Mouse (Mus musculus) monocyte, adult 2 months (primary cell): ENCODE data around the gene Acta2.

Experiments used
- DNase-seq, 2 experiments: peaks; one replicate each; pipeline ENCODE4 v3.0.0; 2022; ENCODE audit warnings: low spot score in 2 of 2, low read depth in 1 of 2

The Acta2 gene

DNA sequence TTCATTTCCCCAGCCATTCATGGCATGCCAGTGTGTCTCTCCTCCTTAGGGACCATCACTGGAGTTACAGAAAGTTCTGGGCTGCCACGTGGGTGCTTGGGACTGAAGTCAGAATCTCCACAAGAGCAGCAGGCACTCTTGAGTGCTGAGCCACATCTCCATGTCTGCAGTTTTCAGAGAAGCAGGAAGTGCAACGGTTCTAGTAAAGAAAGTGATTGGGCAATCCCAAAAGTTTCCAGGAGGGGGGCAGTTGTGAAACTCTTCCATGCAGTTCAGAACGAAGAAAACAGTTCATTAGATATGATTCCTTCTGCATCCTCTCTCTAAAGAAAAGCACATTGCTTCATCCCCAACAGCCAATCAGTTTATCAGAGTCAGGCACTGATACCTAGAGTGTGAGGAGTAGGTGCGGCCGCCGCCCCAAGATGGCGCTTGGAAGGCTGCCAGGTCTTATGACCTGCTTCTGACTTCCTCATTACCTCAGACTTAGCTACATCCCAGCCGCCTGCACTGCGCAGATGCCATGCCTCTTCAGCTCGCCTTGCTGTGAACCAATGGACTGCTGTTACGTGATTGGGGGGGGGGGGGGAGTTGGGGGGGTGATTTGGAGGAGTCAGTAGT lies 14.8 kb upstream of the Acta2 start:
- DNase-seq = peak; percentile 73 to 85

DNA sequence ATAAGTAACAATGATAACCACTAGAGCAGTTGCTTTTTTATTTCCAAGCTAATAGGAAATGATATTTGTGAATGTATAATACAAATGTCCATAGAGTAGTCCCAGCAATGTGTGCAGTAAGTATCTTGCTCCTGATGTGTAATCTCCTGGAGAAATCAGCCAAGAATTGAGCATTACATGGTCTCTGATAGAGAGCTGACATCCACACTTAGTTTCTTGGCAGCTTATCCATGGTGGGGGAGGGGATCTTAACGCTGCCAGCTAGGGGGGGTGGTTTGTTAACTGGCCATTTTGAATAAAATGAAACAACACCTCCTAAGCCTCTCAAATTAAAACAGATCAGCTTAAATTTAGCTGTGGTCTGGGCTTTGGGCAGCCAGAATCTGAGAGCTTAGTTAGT lies 13.6 kb upstream of the Acta2 start:
- no peak for DNase-seq

DNA sequence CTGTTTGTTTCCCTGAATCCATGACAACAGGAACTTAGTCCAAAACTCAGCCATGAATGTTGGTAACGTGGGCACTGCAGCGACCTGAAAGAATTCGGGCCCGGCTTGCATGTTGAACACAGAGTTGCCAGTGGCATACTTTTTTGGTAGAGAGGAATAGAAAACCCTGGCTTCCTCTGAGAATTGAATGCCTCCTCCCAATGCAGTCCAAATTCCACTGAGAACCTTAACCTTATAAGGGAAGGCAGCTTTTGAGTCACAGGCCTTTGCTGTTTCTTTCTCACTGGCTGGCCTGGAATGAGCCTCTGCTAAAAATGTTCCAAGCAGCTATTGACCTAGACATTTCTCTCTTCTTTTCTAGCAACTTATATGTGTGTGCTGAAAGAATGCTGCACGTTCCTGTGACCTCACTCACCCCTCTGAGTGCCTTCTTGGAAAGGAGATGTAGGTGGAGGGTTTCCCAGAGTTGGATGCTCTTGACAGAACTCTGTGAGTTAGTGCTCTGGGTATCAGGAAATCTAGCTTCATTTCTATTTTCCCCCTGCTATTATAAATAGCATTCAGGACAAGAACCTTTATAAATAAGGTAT lies 10.3 kb upstream of the Acta2 start:
- DNase-seq = no peak

DNA sequence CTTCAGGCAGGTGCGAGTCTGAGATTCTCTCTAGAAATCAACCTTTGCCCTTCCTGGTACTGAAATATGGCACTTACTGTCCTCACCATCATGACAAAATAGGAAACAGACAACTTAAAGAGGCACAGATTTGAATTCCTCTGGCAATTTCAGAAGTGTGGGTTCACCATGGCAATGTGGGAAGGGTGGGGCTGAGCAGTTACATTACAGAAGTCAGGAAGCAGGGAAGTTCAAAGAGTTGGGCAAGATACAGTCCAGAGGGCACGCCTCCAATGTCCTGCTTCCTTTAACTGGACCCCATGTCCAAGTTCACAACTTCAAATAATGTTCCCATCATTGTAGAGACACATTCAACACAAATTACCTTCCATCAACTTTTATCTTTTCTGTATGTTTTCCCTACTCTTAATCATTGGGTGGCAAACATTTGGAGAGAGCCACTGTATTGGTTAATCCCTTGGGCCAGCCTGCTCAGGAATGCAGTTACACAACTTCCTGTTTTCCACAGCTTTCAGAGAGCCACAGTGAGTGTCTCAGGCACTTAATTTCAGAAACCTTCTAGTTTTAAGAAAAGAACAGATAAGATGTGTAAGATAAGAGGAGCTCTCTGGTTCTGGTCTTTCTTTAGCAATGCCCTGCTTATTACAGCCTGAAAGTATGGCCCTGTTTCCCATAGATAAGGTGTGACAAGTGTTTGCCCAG lies 7.0 kb upstream of the Acta2 start:
- DNase-seq = peak in 1 of 2 experiments; percentile 19

DNA sequence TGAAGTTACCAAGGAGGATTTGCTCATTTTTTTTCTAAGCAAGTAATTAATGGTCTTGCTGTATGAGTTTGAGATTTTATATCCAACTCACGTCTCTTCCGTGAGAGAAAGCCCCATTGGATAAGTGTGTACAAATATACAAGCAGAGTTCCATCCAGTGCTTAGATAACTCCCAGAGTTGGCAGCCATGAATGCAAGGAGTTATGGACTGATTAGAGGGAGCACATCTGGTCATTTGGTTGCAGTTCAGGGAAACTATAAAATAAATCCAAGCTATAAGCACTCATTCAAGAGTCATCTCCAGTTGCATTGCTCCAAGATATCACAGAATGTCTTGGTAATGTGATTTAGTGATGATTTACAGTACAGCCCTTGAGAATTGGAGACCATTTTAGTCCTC lies 1.5 kb upstream of the Acta2 start:
- no peak for DNase-seq

DNA sequence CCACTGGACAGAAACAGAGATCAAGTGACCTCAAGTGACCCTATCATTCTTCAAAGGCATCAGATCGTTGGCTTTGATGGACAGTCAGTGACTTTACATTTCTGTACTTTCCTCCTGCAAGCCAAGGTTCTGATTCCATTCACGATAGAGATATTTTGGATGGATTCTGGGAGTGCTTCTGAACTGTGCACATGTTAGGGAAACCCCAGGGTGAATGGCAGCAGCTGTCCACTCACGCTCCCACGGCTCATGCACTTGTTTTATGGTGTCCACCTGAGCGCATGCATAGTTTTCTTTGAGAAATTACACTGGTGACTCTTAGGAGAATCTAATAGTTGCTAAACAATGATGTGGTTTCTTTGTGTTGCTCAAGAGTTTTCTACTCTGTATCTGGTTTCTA lies 759 bp upstream of the Acta2 start:
- DNase-seq = no peak

DNA sequence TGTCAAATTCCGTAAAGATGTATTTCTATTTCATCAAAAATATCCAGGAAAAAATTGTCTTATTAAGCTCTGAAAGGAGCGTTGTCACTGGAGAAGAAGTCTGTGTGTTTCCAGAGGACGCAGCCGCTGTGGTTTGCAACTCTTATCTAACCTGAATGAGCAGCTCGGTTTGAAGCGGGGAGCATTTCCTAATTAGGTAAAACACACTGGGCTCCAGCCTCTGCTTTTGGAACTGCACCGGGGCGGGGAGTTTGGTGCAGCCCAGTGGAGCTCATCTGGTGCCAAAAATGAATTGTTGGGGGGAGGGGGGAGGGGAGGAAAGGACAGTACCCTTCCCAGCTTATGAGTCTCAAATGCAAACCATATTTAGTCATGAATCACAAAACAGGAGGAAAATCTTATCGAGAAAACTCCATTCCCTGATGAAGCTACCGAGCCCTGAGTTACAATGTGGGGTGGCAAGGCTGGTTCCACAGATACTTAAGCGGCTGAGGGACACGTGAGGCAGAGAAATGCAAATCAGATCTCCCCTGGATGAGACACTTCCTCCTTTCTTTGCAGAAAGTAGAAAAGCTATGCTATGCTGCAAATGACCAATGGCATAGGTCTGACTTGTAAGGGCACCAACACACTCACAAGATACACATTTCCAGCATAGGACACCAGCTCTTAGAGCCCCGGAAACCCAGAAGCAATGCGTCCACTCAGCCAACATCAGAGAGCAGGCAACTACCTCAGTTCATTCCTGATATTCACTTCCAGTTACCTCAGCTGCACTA lies 1.1 kb downstream of the Acta2 start:
- DNase-seq = no peak

DNA sequence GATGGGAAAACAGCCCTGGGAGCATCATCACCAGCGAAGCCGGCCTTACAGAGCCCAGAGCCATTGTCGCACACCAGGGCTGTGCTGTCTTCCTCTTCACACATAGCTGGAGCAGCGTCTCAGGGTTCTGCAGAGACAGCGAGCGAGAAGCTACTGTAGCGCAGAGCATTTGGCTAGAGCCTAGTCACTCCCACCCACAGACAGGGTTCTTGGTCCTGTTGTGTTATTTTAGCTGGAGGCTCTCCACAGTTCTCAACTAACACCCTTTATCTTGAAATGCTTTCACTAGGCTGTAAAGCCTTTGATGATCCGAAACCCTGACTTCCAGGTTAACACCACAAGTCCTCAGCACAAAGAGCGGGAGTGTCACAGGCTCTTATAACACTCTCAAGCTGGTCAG lies 2.9 kb downstream of the Acta2 start:
- DNase-seq = no peak

DNA sequence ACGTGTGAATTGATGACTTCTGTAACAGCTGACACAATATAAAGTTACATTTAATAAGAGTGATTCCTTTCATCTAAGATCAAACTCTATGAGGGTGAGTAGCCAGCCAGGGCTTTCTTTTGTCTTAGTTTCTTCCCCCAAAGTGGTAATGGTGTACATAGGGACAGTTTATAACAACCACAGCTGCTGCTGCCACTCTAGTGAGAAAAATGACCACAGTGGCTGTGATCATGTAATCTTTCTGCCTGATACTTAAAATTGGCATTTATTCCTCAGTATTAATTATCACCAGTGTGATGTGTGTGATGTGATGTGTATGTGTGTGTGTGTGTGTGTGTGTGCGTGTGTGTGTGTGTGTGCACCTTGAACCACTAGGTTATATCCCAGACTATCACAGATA lies 3.5 kb downstream of the Acta2 start:
- no peak for DNase-seq

DNA sequence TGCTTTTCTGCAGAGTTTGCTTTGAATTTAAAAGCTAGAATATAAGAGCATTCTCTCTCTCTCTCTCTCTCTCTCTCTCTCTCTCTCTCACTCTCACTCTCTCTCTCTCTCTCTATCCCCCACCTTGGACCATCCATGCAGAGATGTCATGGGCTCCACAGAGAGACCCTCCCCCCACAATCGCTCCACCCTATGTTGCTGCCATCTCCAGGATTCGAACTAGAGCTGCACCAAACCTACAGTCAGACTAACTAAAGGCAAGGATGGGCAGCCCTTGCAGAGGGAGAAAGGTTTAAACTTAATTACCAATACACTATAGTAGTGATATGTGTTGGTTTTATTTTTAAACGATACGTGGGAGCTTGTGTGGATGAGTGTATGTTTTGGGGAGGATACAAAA lies 4.8 kb downstream of the Acta2 start:
- DNase-seq = no peak

DNA sequence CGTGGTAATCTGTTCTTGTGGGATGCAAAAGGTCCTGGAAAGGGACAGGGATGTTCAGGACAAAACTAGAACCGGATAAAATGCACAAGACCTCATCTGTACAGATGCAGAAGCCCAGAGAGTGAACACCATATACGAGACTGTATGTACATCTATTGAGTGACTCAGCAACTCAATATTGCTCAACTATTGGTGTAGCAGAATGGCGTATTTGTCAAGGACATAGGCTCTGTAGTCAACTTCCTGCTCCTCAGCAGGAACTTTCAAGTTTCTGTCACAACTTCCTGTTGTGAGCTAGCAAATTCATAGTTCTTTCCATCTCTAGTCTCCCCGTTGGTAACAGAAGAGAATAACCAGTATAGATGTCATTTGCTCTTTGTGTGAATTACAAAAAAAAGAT lies 6.8 kb downstream of the Acta2 start:
- DNase-seq = no peak

DNA sequence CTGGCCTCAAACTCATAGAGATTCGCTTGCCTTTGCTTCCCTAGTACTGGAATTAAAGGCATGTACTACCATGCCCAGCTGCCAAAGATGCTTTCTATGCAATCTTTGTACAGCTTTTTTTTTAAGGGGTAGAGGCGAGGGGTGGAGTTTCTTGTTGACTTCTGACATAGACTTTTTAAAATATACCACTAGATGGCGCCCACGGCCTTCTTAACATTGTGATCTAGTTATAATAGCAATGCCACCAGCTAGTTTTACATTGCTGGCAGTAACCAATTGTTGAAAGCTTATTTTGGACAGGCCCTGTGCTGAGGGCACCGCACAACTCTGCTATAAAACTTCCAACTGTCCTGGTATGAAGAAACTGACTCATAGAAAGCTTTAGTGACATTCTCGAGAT lies 11.3 kb downstream of the Acta2 start:
- DNase-seq = peak in 1 of 2 experiments; percentile 31

DNA sequence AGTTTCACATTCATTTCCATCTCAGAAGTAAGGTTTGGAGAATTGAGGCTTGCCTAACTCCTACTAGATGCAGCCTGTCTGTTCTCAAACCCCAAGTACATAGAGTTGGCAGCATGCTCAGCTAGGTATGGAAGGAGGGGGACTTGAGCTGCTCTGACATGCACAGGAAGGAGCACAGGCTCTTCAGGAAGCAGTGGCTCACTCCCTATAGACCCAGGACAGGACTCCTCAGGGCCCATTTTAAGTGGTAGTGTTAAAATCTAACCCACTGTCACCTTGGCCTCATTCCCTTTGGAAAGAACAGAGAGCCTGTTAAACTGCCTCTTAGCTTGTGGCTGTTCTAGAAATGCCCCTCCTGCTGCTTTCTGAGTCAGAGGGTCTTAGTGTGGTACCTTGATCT lies 12.5 kb downstream of the Acta2 start:
- DNase-seq = no peak

DNA sequence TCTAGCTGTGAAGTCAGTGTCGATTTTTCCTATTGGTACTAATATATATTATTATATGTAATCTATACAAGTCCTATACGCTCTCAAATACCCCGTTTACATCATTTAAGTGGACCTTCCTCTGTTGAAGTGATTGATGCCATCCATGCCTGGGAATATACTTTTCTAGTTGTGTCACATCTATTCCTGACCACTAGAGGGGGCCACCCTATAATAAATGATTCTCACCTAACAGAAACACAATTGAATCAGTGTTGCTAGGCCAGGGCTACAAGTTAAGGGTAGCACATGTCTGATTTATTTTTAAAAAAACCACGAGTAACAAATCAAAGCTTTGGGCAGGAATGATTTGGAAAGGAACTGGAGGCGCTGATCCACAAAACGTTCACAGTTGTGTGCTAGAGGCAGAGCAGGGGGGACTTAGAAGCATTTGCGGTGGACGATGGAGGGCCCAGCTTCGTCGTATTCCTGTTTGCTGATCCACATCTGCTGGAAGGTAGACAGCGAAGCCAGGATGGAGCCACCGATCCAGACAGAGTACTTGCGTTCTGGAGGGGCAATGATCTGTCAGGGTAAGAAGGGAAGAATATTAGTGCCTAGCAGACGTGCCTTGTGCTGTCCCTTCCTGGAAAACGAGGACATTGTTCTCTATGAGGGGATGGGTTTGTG lies 14.0 kb downstream of the Acta2 start:
- no peak for DNase-seq

DNA sequence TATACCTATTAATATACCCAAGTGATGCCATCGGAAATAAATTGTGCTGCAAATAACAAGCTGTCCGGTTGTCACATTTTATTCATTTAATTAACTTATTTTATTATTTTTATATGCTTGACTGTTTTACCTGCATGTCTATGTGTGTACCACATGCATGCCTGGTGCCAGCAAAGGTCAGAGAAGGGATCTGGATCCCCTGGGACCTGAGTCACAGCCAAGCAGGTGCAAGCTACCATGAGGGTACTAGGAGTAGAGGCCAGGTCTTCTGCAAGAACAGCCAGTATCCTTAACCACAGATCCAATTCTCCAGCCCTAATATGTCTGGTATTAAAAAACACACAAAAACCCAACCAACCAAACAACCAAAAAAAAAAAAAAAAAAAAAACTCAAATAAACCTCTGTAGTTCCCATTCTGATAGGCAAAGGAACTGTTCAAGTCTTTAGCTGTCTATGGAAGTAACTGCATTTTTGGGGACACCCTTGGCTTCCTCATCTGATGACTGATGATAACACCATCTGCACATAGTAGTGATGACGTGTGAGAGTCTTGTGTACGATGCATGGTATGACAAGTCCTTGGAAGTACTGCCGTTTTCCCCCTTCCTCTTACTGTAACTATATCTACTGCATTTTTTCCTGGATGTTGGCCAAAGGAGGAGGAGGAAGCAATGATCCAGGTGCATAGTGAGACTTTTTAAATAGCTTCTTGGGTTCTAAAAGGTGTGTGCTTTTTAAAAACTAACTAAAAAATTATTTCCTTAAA lies 14.9 kb downstream of the Acta2 start:
- no peak for DNase-seq

DNA sequence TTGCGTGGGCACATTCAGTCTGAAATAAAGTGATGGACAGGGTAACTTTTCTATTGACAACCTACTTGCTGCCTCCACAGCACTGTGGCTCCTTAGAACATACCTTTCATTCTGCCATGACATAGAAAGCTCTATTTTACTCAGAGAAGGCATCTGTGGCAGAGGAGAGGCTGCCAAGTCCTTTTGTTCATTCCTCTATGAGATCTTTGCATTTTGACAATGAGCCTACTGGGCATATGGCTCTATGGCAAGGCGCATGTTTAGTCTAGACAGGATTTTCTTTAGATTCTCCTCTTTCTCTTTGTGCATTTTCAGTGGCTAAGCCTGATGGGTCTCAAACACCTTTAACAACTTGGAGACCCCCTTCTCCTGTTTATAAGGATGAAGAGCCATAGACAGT lies 17.6 kb downstream of the Acta2 start:
- DNase-seq = no peak

DNA sequence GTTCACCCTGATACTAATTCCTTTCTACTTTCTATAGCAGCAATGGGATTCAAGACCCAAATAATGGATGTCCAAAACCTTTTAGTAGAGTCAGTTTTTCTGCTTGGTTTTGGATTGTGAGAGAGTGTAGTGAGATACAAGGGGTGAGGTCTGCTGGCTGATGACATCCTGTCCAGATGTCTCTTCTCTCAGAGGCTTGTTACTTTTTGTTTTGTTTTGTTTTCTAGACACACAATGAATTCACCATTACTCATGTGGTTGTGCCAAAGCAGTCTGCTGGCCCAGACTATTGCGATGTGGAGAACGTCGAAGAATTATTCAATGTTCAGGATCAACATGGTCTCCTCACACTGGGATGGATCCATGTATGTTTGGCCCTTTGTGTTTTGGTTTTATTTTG lies 19.3 kb downstream of the Acta2 start:
- no peak for DNase-seq

DNA sequence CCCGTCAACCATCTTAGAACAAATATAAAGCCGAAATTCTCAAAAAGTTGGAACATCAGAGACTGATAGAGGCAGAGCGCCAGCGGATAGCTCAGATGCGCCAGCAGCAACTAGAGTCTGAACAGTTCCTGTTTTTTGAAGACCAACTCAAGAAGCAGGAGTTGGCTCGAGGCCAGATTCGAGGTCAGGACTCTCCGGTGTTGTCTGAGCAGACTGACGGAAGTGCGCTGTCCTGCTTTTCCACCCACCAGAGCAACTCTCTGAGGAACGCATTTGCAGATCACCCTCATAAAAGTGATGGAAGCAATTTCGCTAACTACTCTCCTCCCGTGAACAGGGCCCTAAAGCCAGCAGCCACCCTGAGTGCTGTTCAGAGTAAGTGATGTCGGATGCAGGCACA lies 21.4 kb downstream of the Acta2 start:
- DNase-seq = peak; percentile 34 to 48

DNA sequence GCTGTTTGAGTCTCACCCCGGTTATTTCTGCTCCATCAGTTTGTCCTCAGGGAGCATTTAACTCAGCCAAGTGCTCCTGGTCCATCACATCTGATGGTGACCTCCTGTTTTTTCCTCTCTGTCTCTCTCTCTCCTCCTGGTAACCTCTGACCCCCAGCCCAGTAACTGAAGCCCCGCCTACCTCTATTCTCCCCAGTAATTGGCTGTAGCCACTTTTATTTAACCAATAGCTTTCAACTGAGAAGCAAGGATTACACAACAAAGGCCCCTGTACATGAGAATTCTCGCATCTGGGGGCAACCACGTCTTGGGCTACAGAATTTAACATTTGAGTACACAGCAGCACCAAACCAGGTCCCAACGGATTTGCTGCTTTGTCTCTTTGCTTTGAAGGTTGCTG lies 23.1 kb downstream of the Acta2 start:
- DNase-seq = no peak

DNA sequence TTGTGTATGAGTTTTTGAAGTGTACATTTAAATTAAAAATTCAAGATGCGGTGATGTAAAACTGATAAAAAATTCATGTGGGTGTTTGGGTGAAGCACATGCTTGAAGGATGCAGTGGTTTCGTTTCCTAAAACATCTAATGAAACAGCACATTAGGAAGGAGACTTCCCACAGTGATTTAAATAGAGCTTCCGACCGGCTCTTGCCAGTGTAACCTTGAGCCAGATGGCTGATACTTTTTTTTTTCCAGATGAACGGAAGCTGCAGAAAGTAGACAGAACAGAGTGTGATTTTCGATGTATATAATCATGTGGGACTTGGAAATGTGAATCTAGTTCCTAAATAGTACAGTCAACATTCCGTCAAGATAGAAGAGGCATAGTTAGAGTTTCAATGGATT lies 23.8 kb downstream of the Acta2 start:
- DNase-seq = no peak

DNA sequence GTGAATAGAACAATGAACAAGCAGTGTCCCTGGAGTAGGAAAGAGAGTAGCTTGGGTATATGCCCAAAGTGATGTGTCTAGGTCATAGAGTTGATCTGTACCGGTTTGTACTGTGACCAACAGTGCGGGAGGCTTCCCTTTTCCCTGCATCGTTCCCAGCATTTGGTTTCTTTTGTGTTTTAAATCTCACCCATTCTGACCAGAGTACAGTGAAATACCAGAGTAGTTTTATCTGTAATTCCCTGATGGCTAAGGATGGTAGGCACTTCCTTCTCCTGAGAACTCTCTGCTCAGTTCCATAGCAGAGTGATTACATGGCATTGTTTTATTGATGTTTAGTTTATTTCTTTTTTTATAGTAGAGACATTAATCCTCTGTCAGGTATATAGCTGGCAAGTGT lies 32.6 kb downstream of the Acta2 start:
- no peak for DNase-seq
